Mouse (Mus musculus) brain, embryonic 14.5 days (tissue): ENCODE measurements around the gene 4930523C07Rik.

ENCODE experiments used
- CTCF ChIP-seq: fragments of 200-500 bp; IDR thresholded peaks from 2 replicates; pipeline ENCODE4 v1.5.1; 2012; ENCODE audit warnings: inconsistent platforms, mild to moderate bottlenecking, moderate library complexity, borderline replicate concordance; ENCODE audit not compliant: insufficient read depth, insufficient read length; ENCODE audit errors: extremely low read depth
- POLR2A ChIP-seq: fragments of 200-500 bp; IDR thresholded peaks from 2 replicates; pipeline ENCODE4 v1.6.1; 2012; ENCODE audit warnings: mild to moderate bottlenecking, inconsistent platforms, borderline replicate concordance; ENCODE audit not compliant: poor library complexity, insufficient read depth, insufficient read length, severe bottlenecking; ENCODE audit errors: extremely low read depth

- TF ChIP-seq POLR2A (no peak), CTCF (no peak)
Measured at GRCm38 (mm10) chr1:160050898-160051297, 6.7 kb downstream of the 4930523C07Rik start.
